Mouse (Mus musculus) common myeloid progenitor, adult 5-6 weeks (primary cell): ENCODE data around the gene Catsper1. TPM values are rescaled to one million over a fixed set of nuclear protein-coding genes. Genes with fewer than 3 reads are reported as not detected.
A peak's percentile ranks its signal among the peaks of the same experiment; 100 is the strongest.
"Not testable (repeated sequence)": the region's sequence is repeated elsewhere in the genome, so short reads cannot be mapped to it uniquely, and the experiment has no call there.

Experiments used
- ATAC-seq: replicated peaks from 2 replicates; pipeline ENCODE4 v1.8.0; 2016; ENCODE audit warnings: low read depth, mild to moderate bottlenecking, moderate TSS enrichment, inconsistent platforms; ENCODE audit not compliant: poor library complexity, severe bottlenecking
- total RNA-seq: library from RNA; stranded (forward); fragments of 200-1000, 187-1606 nt; gene quantifications from 2 replicates; pipeline ENCODE4 v1.2.3, GENCODE M21; 2017

Gene Catsper1
- total RNA-seq, 1 experiment from 2014 or later: not detected

- peak; percentile 67 for ATAC-seq
Measured at GRCm38 (mm10) chr19:5348526-5349501, 13.3 kb downstream of the Catsper1 start.

GRCm38 (mm10) chr19:5349502-5349873 is 13.9 kb downstream of the Catsper1 start, which contains the start of gene Cst6:
Gene Cst6, minus strand, starts transcription at chr19:5349574.
- not testable (repeated sequence) for ATAC-seq

- no peak for ATAC-seq
Measured at GRCm38 (mm10) chr19:5353609-5354008, 18.1 kb downstream of the Catsper1 start.

- no peak for ATAC-seq
Measured at GRCm38 (mm10) chr19:5356080-5356479, 20.5 kb downstream of the Catsper1 start.

GRCm38 (mm10) chr19:5362186-5362585 is 26.6 kb downstream of the Catsper1 start:
- no peak for ATAC-seq

GRCm38 (mm10) chr19:5364124-5364523 is 28.6 kb downstream of the Catsper1 start:
- no peak for ATAC-seq

- ATAC-seq: no peak
Measured at GRCm38 (mm10) chr19:5365751-5366150, 30.2 kb downstream of the Catsper1 start.

- ATAC-seq: peak; percentile 78
Measured at GRCm38 (mm10) chr19:5366175-5367052, 30.9 kb downstream of the Catsper1 start, which contains the start of gene Eif1ad. Gene Eif1ad, plus strand, starts transcription at chr19:5366741.

- peak; percentile 27 for ATAC-seq
Measured at GRCm38 (mm10) chr19:5367053-5367359, 31.5 kb downstream of the Catsper1 start, which contains the start of gene Banf1. Gene Banf1, minus strand, starts transcription at chr19:5367168.

GRCm38 (mm10) chr19:5367455-5367854 is 31.9 kb downstream of the Catsper1 start:
- ATAC-seq: no peak

GRCm38 (mm10) chr19:5370932-5371331 is 35.4 kb downstream of the Catsper1 start:
- ATAC-seq: no peak

- ATAC-seq: no peak
Measured at GRCm38 (mm10) chr19:5372724-5373123, 37.2 kb downstream of the Catsper1 start.

- ATAC-seq: no peak
Measured at GRCm38 (mm10) chr19:5374177-5374576, 38.6 kb downstream of the Catsper1 start.

- no peak for ATAC-seq
Measured at GRCm38 (mm10) chr19:5374748-5375147, 39.2 kb downstream of the Catsper1 start.

- ATAC-seq: no peak
Measured at GRCm38 (mm10) chr19:5377446-5377845, 41.9 kb downstream of the Catsper1 start.

GRCm38 (mm10) chr19:5383326-5383725 is 47.8 kb downstream of the Catsper1 start:
- ATAC-seq: no peak

- ATAC-seq: no peak
Measured at GRCm38 (mm10) chr19:5384715-5385114, 49.2 kb downstream of the Catsper1 start.

GRCm38 (mm10) chr19:5388011-5388441 is 52.5 kb downstream of the Catsper1 start:
- no peak for ATAC-seq

GRCm38 (mm10) chr19:5388588-5389242 is 53.2 kb downstream of the Catsper1 start, which contains the start of gene Sart1:
Gene Sart1, minus strand, starts transcription at chr19:5388703.
- peak; percentile 94 for ATAC-seq

- ATAC-seq: peak; percentile 70
Measured at GRCm38 (mm10) chr19:5389647-5390046, 54.1 kb downstream of the Catsper1 start.
